Mouse (Mus musculus): Measurements from ENCODE around the gene Nrip1.

DNA sequence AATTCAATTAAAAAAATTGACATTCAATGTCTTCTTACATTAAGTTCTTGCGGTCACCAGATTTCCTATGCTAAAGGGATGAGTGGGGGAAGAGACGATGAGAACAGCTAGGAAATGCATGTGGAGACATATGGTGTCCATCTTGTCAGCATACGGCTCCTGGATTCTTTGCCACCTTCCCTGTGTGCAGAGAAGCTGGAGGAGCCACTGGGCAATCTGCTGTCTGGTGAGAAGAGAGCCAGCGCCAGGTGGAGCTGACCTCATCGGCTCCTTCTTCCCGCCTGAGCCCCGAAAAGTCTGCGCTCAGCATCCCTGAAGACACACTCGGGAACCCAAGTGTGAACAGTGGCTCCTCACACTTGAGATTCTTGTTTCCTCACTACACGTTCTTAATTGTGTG, 121.8 kb downstream of the Nrip1 start:
- TF ChIP-seq POLR2A (IDR thresholded peaks at IDR 0.05; ENCODE audit: insufficient read depth, low read depth, low read length), result no peak
- TF ChIP-seq CTCF (IDR thresholded peaks at IDR 0.05; ENCODE audit: insufficient read depth, low read depth, low read length), result no peak
